Mouse (Mus musculus) embryonic fibroblast, embryonic 13.5 days (primary cell): Measurements from ENCODE around the gene Mcts2.

ENCODE experiments used
- CTCF ChIP-seq: IDR thresholded peaks from 2 replicates; pipeline ENCODE4 v1.5.1; 2011; ENCODE audit warnings: mild to moderate bottlenecking, control low read depth, low read length, moderate library complexity, borderline replicate concordance; ENCODE audit not compliant: insufficient read depth
- POLR2A ChIP-seq: IDR thresholded peaks from 2 replicates; pipeline ENCODE4 v1.6.1; 2011; ENCODE audit warnings: low read depth, mild to moderate bottlenecking, control low read depth, low read length, moderate library complexity

DNA sequence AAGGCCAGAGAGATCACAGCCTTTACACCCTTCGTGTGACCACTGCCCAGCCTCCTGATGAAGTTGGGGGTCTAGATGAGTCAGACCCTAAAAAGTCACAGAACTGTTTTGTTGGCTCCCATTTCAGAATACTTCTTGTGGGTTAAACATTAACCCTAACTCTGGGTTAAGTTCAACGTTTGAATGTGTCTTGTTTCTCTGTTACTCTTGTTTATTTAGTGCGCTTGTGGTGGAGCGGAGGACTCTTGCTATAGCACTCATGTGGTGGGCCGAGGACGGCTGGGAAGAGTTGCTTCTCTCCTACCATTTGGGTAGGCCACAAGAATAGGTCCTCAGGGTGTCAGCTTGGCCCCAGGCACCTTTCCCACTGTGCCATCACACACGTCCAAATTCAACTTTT is 41.8 kb downstream of the Mcts2 start:
- TF ChIP-seq POLR2A (no peak), CTCF (no peak)
